Mouse (Mus musculus): ENCODE results near the gene Gm10912.
"Not testable (repeated sequence)": the region's sequence is repeated elsewhere in the genome, so short reads cannot be mapped to it uniquely, and the experiment has no call there.

The Gm10912 gene

GRCm38 (mm10) chr2:104065526-104065925 lies at the start of gene Gm10912:
Gene Gm10912 (plus strand): TSS chr2:104065826.
- in situ Hi-C loops (cut with MboI, MseI): not testable (repeated sequence)

GRCm38 (mm10) chr2:104023096-104023495 lies 42.5 kb upstream of the Gm10912 start:
- in situ Hi-C loops (cut with MboI, MseI): no loop called here

- in situ Hi-C loops (cut with MboI, MseI): no loop called here
Observed at GRCm38 (mm10) chr2:104024656-104025055, 41.0 kb upstream of the Gm10912 start.

- in situ Hi-C loops (cut with MboI, MseI): no loop called here
Observed at GRCm38 (mm10) chr2:104027458-104028138, 38.0 kb upstream of the Gm10912 start, which contains the start of gene Fbxo3. Gene Fbxo3 (plus strand): TSS chr2:104027721.

GRCm38 (mm10) chr2:104028139-104028723 lies 37.4 kb upstream of the Gm10912 start, which contains the start of gene 4931422A03Rik:
Gene 4931422A03Rik (minus strand): TSS chr2:104028361.
- in situ Hi-C loops (cut with MboI, MseI): no loop called here

GRCm38 (mm10) chr2:104029074-104029473 lies 36.6 kb upstream of the Gm10912 start:
- in situ Hi-C loops (cut with MboI, MseI): no loop called here

GRCm38 (mm10) chr2:104030381-104030780 lies 35.2 kb upstream of the Gm10912 start:
- in situ Hi-C loops (cut with MboI, MseI): no loop called here

- in situ Hi-C loops (cut with MboI, MseI): no loop called here
Observed at GRCm38 (mm10) chr2:104032056-104032455, 33.6 kb upstream of the Gm10912 start.

- in situ Hi-C loops (cut with MboI, MseI): loop anchor here (5.0 kb wide), 1 partner anchor 48 kb away; no protein-coding TSS in a partner anchor
Observed at GRCm38 (mm10) chr2:104034832-104035472, 30.7 kb upstream of the Gm10912 start.

- in situ Hi-C loops (cut with MboI, MseI): loop anchor here (5.0 kb wide), 1 partner anchor 48 kb away; no protein-coding TSS in a partner anchor
Observed at GRCm38 (mm10) chr2:104035595-104035994, 30.0 kb upstream of the Gm10912 start.

GRCm38 (mm10) chr2:104036316-104036715 lies 29.3 kb upstream of the Gm10912 start:
- in situ Hi-C loops (cut with MboI, MseI): loop anchor here (5.0 kb wide), 1 partner anchor 49 kb away; no protein-coding TSS in a partner anchor

- in situ Hi-C loops (cut with MboI, MseI): loop anchor here (5.0 kb wide), 1 partner anchor 51 kb away; no protein-coding TSS in a partner anchor
Observed at GRCm38 (mm10) chr2:104038236-104038635, 27.4 kb upstream of the Gm10912 start.

- in situ Hi-C loops (cut with MboI, MseI): loop anchor here (10.0 kb wide), 1 partner anchor 1397 kb away; no protein-coding TSS in a partner anchor
Observed at GRCm38 (mm10) chr2:104041632-104042031, 24.0 kb upstream of the Gm10912 start.

- in situ Hi-C loops (cut with MboI, MseI): loop anchor here (10.0 kb wide), 1 partner anchor 1398 kb away; no protein-coding TSS in a partner anchor
Observed at GRCm38 (mm10) chr2:104042766-104043165, 22.9 kb upstream of the Gm10912 start.

- in situ Hi-C loops (cut with MboI, MseI): loop anchor here (10.0 kb wide), 1 partner anchor 1399 kb away; no protein-coding TSS in a partner anchor
Observed at GRCm38 (mm10) chr2:104043624-104044478, 21.8 kb upstream of the Gm10912 start.

- in situ Hi-C loops (cut with MboI, MseI): loop anchor here (10.0 kb wide), 1 partner anchor 1400 kb away; no protein-coding TSS in a partner anchor
Observed at GRCm38 (mm10) chr2:104044479-104045080, 21.0 kb upstream of the Gm10912 start.

GRCm38 (mm10) chr2:104058381-104058780 lies 7.2 kb upstream of the Gm10912 start:
- in situ Hi-C loops (cut with MboI, MseI): no loop called here

- in situ Hi-C loops (cut with MboI, MseI): no loop called here
Observed at GRCm38 (mm10) chr2:104058954-104059353, 6.7 kb upstream of the Gm10912 start.

GRCm38 (mm10) chr2:104059786-104060185 lies 5.8 kb upstream of the Gm10912 start:
- in situ Hi-C loops (cut with MboI, MseI): no loop called here

- in situ Hi-C loops (cut with MboI, MseI): no loop called here
Observed at GRCm38 (mm10) chr2:104060996-104061395, 4.6 kb upstream of the Gm10912 start.

- in situ Hi-C loops (cut with MboI, MseI): no loop called here
Observed at GRCm38 (mm10) chr2:104062665-104063064, 3.0 kb upstream of the Gm10912 start.

Data from T-helper 1 cell (primary cell).